Mouse (Mus musculus) MEL (cell line): ENCODE measurements at regions not wholly inside any gene's neighbourhood (a gene's known extent, or its start where the extent isn't known, plus 50 kb on each side); places are given as distances from the start of the nearest gene placed in this dataset.

Experiments
- DNase-seq: peaks from one replicate; pipeline ENCODE4 v3.0.0; 2011; ENCODE audit warnings: low read depth, low spot score
- H3K27ac ChIP-seq: 2 replicates; pipeline ENCODE4 v1.5.1; 2012; ENCODE audit warnings: low read depth, mild to moderate bottlenecking, control low read depth, low read length, moderate library complexity; ENCODE audit not compliant: control insufficient read depth
- H3K27me3 ChIP-seq, 2 experiments: fragments of 150-350 bp in 1 of 2; sonication (generic) in 1 of 2; 2 replicates each; pipeline ENCODE4 v1.6.1; 2012; ENCODE audit warnings: low read length in 2 of 2, mild to moderate bottlenecking in 2 of 2, improper control_type of control experiment in 1 of 2, moderate library complexity in 1 of 2; ENCODE audit not compliant: insufficient read depth in 2 of 2, control insufficient read depth in 1 of 2
- H3K36me3 ChIP-seq, 2 experiments: 2 replicates each; pipeline ENCODE4 v1.6.1; 2012 to 2014; ENCODE audit warnings: low read length in 2 of 2, improper control_type of control experiment in 1 of 2, inconsistent platforms in 1 of 2, mild to moderate bottlenecking in 1 of 2; ENCODE audit not compliant: insufficient read depth in 2 of 2, control insufficient read depth in 1 of 2
- H3K4me1 ChIP-seq, 2 experiments: fragments of 150-350 bp in 1 of 2; sonication (generic) in 1 of 2; 2 replicates each; pipeline ENCODE4 v1.6.1; 2012; ENCODE audit warnings: low read length in 2 of 2, improper control_type of control experiment in 1 of 2, mild to moderate bottlenecking in 1 of 2; ENCODE audit not compliant: insufficient read depth in 2 of 2, control insufficient read depth in 1 of 2
- H3K4me3 ChIP-seq, 2 experiments: fragments of 150-350 bp in 1 of 2; sonication (generic) in 1 of 2; 2 replicates each; pipeline ENCODE4 v1.5.1; 2012; ENCODE audit warnings: low read depth in 2 of 2, low read length in 2 of 2, mild to moderate bottlenecking in 2 of 2, moderate library complexity in 2 of 2, control low read depth in 1 of 2, improper control_type of control experiment in 1 of 2; ENCODE audit not compliant: control insufficient read depth in 1 of 2, insufficient read depth in 1 of 2
- H3K79me2 ChIP-seq: 2 replicates; pipeline ENCODE4 v1.6.1; 2012; ENCODE audit warnings: mild to moderate bottlenecking, low read length, moderate library complexity; ENCODE audit not compliant: control insufficient read depth, poor library complexity, insufficient read depth
- H3K9ac ChIP-seq: 2 replicates; pipeline ENCODE4 v1.6.1; 2012; ENCODE audit warnings: low read depth, mild to moderate bottlenecking, control low read depth, low read length, moderate library complexity; ENCODE audit not compliant: control insufficient read depth, poor library complexity, severe bottlenecking
- H3K9me3 ChIP-seq: fragments of 150-350 bp; sonication (generic); replicated peaks from 2 replicates; pipeline ENCODE4 v1.6.1; 2012; ENCODE audit warnings: mild to moderate bottlenecking, low read length, improper control_type of control experiment, moderate library complexity; ENCODE audit not compliant: insufficient read depth
- CHD1 ChIP-seq: IDR thresholded peaks from 2 replicates; pipeline ENCODE4 v1.6.1; 2012; ENCODE audit warnings: low read depth, mild to moderate bottlenecking, inconsistent platforms, low read length, improper control_type of control experiment
- E2F4 ChIP-seq: IDR thresholded peaks from 2 replicates; pipeline ENCODE4 v1.6.1; 2011; ENCODE audit warnings: low read depth, low read length, improper control_type of control experiment, borderline replicate concordance
- GATA1 ChIP-seq: IDR thresholded peaks from 2 replicates; pipeline ENCODE4 v1.6.1; 2011; ENCODE audit warnings: low read depth, low read length, improper control_type of control experiment
- HCFC1 ChIP-seq: IDR thresholded peaks from 2 replicates; pipeline ENCODE4 v1.6.1; 2012; ENCODE audit warnings: low read depth, mild to moderate bottlenecking, inconsistent platforms, low read length, improper control_type of control experiment, moderate library complexity
- MXI1 ChIP-seq: IDR thresholded peaks from 2 replicates; pipeline ENCODE4 v1.6.1; 2011; ENCODE audit warnings: mild to moderate bottlenecking, low read depth, low read length, improper control_type of control experiment
- MYC ChIP-seq: IDR thresholded peaks from 2 replicates; pipeline ENCODE4 v1.6.1; 2011; ENCODE audit warnings: low read depth, mild to moderate bottlenecking, low read length, improper control_type of control experiment, moderate library complexity
- POLR2A ChIP-seq, 2 experiments: IDR thresholded peaks; 2 replicates each; pipeline ENCODE4 v1.6.1; 2011 to 2012; ENCODE audit warnings: low read length in 2 of 2, mild to moderate bottlenecking in 2 of 2, control low read depth in 1 of 2, improper control_type of control experiment in 1 of 2, low read depth in 1 of 2, moderate library complexity in 1 of 2; ENCODE audit not compliant: control insufficient read depth in 1 of 2, insufficient read depth in 1 of 2, poor library complexity in 1 of 2
- TAL1 ChIP-seq: IDR thresholded peaks from 2 replicates; pipeline ENCODE4 v1.6.1; 2012; ENCODE audit warnings: mild to moderate bottlenecking, inconsistent platforms, low read length, moderate library complexity, mixed read lengths
- UBTF ChIP-seq: IDR thresholded peaks from 2 replicates; pipeline ENCODE4 v1.6.1; 2012; ENCODE audit warnings: low read depth, mild to moderate bottlenecking, inconsistent platforms, low read length, improper control_type of control experiment, moderate library complexity, borderline replicate concordance; ENCODE audit not compliant: insufficient read depth

DNA sequence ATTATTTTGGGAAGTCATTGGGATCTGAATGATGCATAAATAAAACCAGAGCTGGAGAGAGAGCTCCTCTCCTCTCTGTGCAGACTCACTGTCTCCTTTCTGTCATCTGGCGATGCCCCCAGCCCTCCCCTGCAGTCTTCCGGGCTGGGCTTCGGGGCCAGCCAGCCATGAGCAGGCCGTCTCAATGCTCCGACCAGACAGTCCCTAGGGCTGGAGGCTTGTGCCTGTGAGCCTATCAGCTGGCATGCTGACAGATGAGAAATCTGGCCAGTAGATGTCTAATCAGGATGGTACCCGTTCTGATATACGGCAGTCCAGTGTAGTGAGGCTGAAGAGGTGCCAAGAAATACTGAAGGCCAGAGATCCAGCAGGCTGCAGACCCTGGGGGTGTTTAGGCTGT, 238.9 kb downstream of the Sec61b start:
- Histone ChIP-seq H3K27ac (no peak overlapping the region), H3K36me3 (no peaks in the 10 kb centered on the region), H3K4me3 (no peak overlapping the region), H3K4me1 (no peaks in the 10 kb centered on the region), H3K79me2 (no peaks in the 10 kb centered on the region), H3K9me3 (no peaks in the 10 kb centered on the region), H3K9ac (no peak overlapping the region), H3K27me3 (no peaks in the 10 kb centered on the region)
- no peak for DNase-seq
- TF ChIP-seq HCFC1 (no peak), CHD1 (no peak), GATA1 (no peak), UBTF (no peak), MXI1 (no peak)

DNA sequence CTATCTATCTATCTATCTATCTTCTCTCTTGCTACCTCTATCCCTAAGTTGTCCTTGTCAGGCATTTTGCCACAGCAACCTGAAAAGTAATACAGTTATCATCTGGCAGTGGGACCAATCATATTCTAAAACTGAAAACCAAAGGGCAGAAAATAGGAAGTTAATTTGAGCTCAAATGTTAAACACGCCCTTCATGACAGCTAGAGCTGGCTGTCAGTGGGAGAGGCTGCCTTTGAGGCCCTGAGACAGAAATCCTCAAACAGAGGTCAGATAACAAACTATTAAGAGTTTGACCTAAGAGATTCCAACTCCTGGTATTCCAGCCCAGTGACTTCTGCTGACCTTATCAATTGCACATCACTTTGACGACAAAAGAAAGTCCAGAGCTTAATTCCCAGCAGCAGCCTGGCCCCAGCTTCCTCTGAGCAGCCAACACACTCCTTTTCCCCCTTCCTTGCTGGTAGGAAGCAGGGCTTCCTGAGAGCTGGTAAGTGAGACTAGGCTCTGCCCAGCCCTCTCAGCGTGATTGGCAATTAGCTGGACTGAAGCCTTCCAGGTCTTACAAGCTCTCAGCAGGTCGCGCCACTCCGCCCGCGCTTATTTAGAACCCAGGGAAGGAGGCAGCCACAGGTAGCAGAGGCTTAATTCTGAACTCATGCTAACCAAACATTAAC, 250.0 kb downstream of the Sec61b start:
- Histone ChIP-seq H3K9me3 (no peaks in the 10 kb centered on the region), H3K27ac (no peak overlapping the region), H3K4me3 (no peak overlapping the region), H3K4me1 (peaks cover 0 to 3% of the 10 kb centered on the region in 2 experiments; a peak in 1 of 4 replicates), H3K27me3 (no peaks in the 10 kb centered on the region), H3K36me3 (no peaks in the 10 kb centered on the region), H3K9ac (no peak overlapping the region), H3K79me2 (no peaks in the 10 kb centered on the region)
- peak; percentile 1 for DNase-seq
- no peak for TF ChIP-seq POLR2A (IDR thresholded peaks at IDR 0.05; ENCODE audit: control insufficient read depth in 1 of 2, insufficient read depth in 1 of 2, low read depth in 1 of 2, low read length in 2 of 2, poor library complexity in 1 of 2)

DNA sequence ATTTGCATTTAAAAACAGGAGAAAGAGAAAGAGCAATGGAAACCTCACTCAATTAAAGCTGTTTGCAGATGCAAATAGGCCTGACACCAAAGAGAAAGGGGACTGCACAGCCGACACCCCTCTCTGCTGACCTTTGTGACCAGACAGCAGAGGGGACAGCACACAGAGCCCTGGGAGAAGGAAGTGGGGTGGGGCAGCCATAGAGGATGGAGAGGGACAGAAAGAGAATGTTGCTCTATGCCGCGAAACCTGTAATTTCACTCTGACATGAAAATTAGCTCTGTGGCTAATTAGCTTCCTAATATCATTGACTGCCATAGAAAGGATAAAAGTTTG, 250.5 kb downstream of the Sec61b start:
- Histone ChIP-seq H3K79me2 (no peaks in the 10 kb centered on the region), H3K9ac (no peak overlapping the region), H3K4me1 (peaks cover 0 to 3% of the 10 kb centered on the region in 2 experiments; a peak in 1 of 4 replicates), H3K9me3 (no peaks in the 10 kb centered on the region), H3K4me3 (no peak overlapping the region), H3K36me3 (no peaks in the 10 kb centered on the region), H3K27me3 (no peaks in the 10 kb centered on the region), H3K27ac (no peak overlapping the region)
- no peak for DNase-seq
- no peak for TF ChIP-seq CHD1
- TF ChIP-seq TAL1: no peak
- no peak for TF ChIP-seq E2F4
- TF ChIP-seq MYC: no peak
